Mouse (Mus musculus) stomach, adult 2 months (tissue): Measurements from ENCODE around the gene Oas1f. TPM values are rescaled to one million over a fixed set of nuclear protein-coding genes. Genes with fewer than 3 reads are reported as not detected.

ENCODE experiments used
- polyA plus RNA-seq: library from polyadenylated mRNA; depleted of rRNA; stranded (reverse); fragments of >200 nt; gene quantifications from 2 replicates; pipeline ENCODE4 v1.2.3, GENCODE M21; 2012; rRNA removed

Gene Oas1f
- not detected in 2 replicates for polyA plus RNA-seq

DNA sequence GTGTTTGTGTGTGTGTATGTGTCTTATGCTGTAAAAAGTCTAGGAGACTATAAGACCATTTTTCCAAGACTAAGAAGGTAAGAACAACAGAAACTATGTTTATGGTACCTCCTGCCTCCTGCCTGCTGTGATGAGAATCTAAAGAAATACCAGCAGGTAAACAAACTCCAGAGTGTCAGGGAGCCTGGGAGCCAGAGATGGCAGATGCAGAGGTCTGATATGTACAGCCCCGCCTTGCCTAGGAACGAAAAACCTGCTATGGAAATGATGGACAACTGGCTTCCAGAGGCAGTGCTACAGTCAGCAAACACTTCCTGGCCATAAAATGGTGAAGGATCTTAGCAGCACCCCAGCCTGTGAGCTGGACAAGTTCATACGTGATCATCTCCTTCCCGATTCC is at the start of gene Oas1f:
TSS of gene Oas1f (plus strand) at position 301 of the 400 bp plus-strand sequence.

DNA sequence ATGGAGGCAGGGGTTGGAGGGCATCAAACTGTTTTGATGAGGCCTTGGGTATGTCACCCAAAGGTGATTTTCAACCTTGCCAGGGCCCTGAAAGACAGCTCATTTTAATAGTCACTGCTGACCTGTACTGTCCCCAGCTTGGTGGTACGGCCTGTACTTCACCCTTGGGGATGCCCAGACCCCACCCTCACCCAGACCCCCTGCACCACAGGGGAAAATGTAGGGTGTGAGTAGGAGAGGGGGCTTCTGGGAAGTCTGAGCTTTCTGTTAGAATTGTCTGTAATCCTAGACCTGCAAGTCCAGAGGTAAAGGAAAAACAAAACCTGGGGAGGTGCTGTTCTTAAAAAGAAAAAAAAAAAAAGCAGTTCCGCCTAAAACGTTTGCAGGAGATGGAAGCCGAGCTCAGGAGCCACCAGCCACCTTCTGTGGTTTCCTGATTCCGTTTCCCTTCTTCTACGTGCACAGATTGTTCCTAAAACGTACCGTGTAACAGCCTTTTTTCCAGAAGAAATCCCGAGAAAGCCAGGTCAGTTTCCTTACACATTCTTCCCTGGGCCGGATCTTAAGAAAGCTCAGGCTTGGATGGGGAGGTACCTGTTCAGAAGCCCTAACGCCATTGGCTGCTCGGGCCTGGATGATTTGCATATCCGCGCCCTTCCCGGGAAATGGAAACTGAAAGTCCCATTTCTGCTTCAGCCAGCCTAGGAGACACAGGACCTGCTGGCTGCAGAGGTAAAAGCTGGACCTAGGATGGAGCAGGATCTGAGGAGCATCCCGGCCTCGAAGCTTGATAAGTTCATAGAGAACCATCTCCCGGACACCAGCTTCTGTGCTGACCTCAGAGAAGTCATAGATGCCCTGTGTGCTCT is 35.0 kb upstream of the Oas1f start, which contains the start of gene Oas1c:
TSS of gene Oas1c (minus strand) at position 564 of the 869 bp plus-strand sequence.

DNA sequence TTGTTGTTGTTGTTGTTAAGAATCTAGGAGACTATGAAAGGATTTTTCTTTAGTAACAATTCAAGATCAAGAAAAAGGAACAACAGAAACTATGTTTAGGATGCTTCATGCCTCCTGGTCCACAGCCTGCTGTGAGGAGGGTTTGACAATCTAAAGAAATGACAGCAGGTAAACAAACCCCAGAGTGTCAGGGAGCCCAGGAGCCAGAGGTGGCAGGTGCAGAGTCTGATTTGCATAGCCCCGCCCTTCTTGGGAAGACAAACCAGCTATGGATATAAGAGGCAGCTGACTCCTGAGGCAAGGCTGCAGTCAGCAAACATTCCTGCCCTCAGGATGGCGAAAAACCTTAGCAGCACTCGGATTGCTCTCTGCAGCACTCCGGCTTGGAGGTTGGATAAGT is 14.0 kb downstream of the Oas1f start, which contains the start of gene Oas1h:
TSS of gene Oas1h (plus strand) at position 301 of the 400 bp plus-strand sequence.

DNA sequence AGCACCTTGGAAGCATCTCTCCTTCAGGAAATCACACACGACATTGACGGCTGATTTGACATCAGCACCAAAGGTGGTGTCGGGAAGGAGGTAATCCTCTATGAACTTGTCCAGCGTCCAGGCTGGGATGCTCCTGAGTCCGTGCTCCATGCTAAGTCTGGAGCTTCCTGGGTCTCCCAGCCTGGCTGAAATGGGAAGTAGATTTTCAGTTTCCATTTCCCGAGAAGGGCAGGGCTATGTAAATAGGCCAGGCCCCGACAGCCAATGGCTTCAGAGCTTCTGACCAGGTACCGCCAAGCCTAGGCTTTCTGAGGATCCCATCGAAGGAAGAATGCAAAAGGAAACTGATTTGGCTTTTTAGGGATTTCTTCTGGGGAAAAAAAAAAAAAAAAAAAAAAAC is 40.2 kb downstream of the Oas1f start, which contains the start of gene Oas1g:
TSS of gene Oas1g (minus strand) at position 201 of the 400 bp plus-strand sequence.

DNA sequence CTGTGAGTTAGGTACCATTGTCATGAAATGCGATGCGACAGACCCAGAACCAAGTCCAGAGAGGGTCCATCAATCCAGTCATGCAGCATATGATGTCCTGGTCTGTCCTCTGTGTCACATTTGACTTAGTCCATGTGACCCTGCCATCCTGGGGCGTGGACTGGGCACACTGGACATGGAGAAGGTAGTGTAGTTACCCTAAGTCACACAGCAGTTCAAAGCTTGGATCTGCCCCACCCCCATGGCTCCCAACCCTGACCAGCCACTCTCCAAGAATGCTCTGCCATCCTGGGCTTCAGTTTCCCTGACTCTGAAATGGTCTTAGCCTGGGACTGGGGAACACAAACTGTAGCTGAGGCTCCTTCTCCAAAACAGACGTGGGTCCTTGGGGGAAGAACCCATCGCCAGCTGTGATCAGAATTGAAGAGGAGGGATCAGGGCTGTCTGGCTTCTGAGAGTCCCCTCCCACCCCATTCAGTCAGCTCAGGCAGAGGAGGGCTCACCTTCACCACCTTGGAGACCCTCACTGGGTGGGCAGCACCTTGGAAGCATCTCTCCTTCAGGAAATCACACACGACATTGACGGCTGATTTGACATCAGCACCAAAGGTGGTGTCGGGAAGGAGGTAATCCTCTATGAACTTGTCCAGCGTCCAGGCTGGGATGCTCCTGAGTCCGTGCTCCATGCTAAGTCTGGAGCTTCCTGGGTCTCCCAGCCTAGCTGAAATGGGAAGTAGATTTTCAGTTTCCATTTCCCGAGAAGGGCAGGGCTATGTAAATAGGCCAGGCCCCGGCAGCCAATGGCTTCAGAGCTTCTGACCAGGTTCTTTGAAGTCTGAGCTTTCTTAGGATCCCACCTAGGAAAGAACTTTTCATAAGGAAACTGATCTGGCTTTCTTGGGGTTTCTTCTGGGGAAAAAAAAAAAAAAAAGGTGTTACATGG is 59.9 kb downstream of the Oas1f start, which contains the start of gene Oas1a:
TSS of gene Oas1a (minus strand) at position 731 of the 943 bp plus-strand sequence.

Other genes starting within 250 kb of the Oas1f start
- gene Rita1, start 234.8 kb upstream of the Oas1f start, polyA plus RNA-seq = 22.2 and 28.6 TPM in 2 replicates
- 17.6 and 22.7 TPM in 2 replicates for gene Ddx54, start 234.6 kb upstream of the Oas1f start, polyA plus RNA-seq
- gene Cfap73, start 213.1 kb upstream of the Oas1f start, polyA plus RNA-seq = not detected in 2 replicates
- 2.4 and 2.5 TPM in 2 replicates for gene Rasal1, start 198.6 kb upstream of the Oas1f start, polyA plus RNA-seq
- gene Dtx1, start 135.4 kb upstream of the Oas1f start, polyA plus RNA-seq = 3.1 and 5.5 TPM in 2 replicates
- 4.3 and 7.3 TPM in 2 replicates for gene Oas2, start 97.5 kb upstream of the Oas1f start, polyA plus RNA-seq
- 2.0 and 2.5 TPM in 2 replicates for gene Oas3, start 69.7 kb upstream of the Oas1f start, polyA plus RNA-seq
- 0.11 TPM in 1 of 2 replicates, not detected in the other for gene Oas1e, start 51.8 kb upstream of the Oas1f start, polyA plus RNA-seq
- 1.1 and 1.9 TPM in 2 replicates for gene Oas1c, start 34.9 kb upstream of the Oas1f start, polyA plus RNA-seq
- not detected in 2 replicates for gene Oas1h, start 14.1 kb downstream of the Oas1f start, polyA plus RNA-seq
- gene Oas1g, start 40.2 kb downstream of the Oas1f start, polyA plus RNA-seq = 8.6 and 10.4 TPM in 2 replicates
- gene Oas1a, start 60.2 kb downstream of the Oas1f start, polyA plus RNA-seq = 14.3 and 16.5 TPM in 2 replicates
- gene Oas1d, start 67.2 kb downstream of the Oas1f start, polyA plus RNA-seq = not detected in 2 replicates
- gene Rph3a, start 162.7 kb downstream of the Oas1f start, polyA plus RNA-seq = 0.03 TPM in 2 replicates